Mouse (Mus musculus): ENCODE measurements at regions not wholly inside any gene's neighbourhood (a gene's known extent, or its start where the extent isn't known, plus 50 kb on each side); places are given as distances from the start of the nearest gene placed in this dataset.

DNA sequence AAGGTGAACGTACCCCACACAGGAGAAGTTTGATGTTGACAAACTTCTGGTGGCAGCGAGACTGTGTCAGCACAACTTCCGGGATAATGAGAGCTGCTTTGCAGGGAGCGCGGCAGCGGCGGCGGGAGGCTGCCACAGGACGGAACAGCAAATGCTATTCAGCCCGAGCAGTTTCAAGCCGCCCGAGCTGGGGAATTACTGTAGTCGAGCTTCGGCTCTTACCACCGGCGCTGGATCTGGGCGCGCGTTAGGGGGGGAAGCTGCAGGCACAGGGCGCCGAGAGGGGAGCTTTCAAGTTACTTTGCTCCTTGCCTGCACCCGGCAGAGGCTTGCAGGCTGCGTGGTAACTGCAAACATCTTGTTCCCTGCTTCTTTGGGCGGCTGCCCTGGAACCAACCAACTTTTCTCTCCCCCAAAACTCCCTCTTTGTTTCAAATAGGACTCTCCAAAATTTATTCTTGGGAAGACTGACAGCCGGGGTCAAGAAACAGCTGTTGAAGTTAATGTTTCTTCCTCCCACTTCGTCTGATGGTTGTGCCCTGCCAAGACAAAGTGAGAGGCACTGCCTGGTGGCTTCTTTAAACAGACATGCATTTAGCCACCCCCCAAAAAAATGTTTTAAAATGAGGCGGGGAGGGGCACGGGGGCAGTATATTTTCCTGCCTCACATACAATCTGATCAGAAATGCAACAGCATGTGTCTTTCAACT lies 89.0 kb upstream of the Ssbp2 start:
- DNase-seq = peak; percentile 96

DNA sequence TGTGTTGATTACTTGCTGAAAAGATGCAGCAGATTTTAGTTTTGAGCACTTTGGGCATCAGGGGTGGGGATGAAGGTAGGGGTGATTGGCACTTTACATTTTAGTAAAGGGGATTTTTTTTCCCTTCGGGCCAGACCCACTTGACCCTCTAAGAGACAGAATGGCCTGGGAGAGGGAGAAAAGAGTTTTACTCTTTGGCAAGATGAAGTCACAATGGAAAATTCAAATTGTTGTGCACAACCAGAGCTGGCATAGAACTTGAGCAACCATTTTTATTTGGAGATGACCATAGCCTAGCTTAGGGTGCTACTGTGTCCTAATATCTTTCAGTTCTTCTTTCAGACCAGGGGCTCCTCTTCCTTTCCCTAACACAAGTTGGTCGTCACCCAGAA lies 88.5 kb upstream of the Ssbp2 start:
- DNase-seq = no peak

DNA sequence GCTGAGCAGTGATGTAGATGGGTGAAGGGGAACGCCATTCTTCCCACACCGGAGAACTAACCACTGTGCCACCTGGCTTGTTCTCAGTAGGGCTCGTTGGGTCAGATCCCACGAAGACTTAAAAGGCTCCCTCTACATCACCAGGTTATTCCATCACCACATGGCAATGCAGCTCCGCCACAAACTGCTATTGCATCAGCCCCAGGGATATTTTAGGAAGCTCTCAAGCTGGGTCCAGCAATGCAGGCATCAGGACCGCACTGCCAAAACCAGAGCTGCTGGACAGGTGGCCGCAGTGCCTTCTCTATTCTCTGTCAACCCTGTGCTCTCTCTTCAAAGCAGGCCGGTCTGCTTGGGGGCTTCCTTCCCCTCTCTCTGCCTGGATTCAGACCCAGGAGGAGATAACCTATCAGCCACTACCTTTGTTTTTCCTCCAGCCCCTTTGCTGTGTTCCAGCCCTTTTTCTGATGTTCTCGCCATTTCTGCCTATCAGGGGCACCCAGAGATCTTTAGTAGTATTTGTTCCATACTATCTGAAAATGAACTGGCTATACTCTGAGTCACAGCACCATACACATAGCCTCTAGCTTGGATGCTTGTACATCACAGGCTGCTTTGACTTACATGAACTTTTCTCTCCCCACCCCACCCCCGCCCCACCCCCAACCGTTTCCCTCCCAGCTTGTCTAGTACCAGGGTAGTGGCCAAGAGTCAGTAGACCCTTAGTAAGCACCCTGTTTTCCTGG lies 87.8 kb upstream of the Ssbp2 start:
- no peak for DNase-seq

DNA sequence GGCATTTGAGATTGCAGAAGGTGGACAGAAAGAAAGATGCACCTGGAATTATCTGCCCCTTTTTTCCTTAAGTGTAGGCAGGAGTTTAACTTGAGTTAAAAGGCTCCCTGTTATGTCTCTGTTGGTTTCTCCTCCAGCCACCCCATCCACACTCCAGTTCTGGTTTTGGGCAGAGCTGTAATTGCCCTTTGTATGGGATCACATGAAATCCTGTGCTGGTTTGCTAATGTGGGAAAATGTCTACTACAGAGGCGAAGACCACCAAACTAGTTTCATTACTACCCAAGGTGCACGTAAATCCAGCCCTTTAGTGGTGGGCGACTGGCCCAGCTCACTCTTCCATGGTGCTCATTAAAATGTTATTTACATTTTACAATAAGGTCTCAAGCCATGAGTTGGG lies 85.9 kb upstream of the Ssbp2 start:
- DNase-seq = peak; percentile 70 to 74

DNA sequence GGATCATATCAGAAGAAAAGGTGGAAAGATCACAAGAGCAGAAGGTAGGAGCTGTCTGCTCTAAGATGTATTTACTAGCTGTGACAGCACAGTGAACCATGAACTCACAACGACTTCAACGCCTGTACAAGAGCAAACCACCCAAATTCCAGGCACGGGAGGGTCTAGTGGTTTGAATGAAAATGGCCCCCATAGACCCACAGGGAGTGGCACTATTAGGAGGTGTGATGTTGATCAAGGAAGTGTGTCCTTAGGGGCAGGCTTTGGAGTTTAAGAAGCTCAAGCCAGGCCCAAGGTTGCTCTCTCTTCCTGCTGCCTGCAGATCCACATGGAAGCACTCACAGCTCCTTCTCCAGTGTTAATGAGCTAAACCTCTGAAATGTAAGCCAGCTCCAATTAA lies 83.5 kb upstream of the Ssbp2 start:
- no peak for DNase-seq

DNA sequence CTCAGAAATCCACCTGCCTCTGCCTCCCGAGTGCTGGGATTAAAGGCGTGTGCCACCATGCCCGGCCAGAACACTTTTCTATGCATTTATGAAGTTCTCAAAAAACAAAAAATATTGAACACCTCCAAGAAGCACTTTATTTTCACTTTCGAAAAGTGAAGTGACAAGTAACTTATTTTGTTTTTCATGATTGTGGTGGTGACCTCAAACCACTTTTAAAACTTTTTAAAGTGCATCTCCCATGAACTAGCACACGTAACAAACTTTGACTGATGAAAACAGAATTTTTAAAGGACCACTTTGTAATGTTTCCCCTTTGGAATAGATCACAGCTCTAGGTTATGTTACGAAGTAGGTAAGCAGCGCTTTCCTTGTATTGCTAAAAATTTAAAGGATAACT lies 82.7 kb upstream of the Ssbp2 start:
- no peak for DNase-seq

DNA sequence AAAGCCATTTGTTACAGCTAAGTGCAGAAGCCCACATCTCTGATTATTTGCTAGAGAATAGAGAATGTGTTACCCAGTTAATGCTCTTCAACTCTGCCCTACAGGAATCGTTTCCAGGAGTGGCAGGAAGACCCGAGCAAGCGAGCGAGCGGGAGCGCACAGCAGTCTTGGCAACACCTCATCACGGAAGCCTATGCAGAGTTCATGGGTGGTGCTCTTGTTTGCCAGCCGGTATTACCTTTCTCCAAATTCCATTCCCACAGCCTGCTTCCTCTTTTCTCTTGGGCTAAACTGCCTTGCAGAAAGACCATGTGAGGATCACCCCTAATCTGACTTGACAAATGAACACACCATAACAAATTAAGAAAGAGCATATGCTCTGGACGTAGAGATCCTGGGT lies 82.1 kb upstream of the Ssbp2 start:
- DNase-seq = no peak

DNA sequence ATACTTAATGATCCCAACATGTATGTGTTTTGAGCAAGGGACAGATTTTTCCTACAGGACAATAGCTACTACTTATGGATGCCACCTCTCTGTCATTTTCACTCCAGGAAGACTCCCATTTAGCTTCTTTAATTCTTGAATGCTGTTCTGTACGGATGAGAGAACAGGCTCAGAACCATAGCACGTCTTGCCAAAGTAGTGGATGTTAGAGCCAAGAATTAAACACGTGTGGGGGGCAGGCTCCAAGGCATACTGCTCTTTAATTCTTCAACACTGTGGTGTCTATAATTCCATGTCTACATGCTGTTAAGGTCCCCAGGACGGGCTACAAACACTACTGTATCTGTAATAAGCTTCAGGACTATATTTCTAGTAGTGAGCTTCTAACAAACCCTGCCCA lies 74.7 kb upstream of the Ssbp2 start:
- DNase-seq = no peak

DNA sequence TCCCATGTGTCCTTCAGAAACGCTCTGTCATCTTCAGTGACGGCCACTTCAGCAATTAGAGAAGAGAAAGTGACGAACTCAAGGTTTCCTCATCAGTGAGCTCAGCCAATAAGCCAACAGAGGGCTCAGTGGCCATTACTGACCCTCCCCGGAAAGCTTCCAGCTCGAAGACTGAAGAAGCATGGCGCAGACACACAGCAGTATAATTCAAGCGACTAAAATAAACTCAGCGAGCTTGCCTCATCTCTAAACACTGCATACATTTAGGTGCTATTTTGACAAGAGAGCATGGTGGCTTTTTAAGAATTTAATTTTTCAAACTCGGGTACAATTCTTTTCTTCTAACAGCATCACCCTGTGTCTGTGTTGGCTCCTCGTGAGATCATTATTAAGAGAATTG lies 72.2 kb upstream of the Ssbp2 start:
- no peak for DNase-seq

DNA sequence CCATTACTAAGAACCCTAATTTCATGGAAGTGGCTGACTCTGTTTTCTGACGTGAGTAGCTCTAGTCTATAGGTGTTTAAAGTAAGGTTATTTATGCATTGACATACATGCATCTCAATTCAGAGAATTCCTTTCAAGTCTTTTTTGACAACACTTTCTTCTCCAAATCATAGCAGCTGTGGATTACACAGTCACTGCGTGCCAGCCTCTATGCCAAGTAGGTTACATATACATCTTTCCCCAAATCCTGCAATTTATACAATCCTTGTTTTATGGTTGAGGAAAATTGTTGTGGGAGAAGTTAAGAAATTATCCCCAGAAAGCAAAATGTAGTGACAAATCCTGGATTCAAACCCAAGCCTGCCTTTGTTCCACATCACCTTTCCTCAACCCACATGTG lies 56.5 kb upstream of the Ssbp2 start:
- no peak for DNase-seq

DNA sequence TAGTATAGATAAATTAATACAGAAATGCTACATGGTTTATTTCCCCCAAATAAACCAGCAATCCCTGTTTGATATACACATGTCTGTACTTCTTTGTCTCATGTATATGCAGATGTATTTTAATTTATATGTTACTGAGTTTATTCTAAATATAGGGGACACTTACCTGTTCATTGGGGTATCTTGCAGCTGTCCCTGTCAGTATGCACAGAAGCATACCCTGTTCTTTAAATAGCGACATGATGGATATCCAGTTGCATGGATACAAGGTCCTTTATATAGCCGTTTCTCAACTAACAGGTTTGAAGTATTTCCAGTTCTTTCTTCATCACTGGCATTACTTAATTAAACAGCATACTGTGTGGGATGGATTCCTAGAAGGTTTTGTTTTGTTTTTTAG lies 55.1 kb upstream of the Ssbp2 start:
- no peak for DNase-seq

DNA sequence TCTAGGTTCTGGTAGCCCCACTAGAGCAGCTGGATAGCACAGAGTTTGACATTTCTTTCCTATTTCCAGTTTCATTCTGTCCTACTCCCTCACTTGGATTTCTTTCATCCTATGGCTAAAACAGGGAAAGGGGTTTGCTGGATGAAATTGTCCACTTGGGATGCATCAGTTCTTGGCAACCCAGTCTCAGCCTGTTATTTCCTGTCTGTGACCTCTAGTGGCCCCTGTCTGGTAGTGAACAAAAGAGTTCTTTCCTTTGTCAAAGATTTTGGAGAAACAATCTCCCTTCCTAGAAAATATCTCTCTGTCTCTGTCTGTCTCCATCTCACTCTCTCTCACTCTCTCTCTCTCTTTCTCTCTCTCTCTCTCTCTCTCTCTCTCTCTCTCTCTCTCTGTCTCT lies 50.0 kb upstream of the Ssbp2 start:
- no peak for DNase-seq

All from kidney, adult 8-10 months (tissue).